Mouse (Mus musculus): Measurements from ENCODE around the gene Znfx1.
A peak's percentile ranks its signal among the peaks of the same experiment; 100 is the strongest.
"Not testable (repeated sequence)": the region's sequence is repeated elsewhere in the genome, so short reads cannot be mapped to it uniquely, and the experiment has no call there.

Znfx1 gene

DNA sequence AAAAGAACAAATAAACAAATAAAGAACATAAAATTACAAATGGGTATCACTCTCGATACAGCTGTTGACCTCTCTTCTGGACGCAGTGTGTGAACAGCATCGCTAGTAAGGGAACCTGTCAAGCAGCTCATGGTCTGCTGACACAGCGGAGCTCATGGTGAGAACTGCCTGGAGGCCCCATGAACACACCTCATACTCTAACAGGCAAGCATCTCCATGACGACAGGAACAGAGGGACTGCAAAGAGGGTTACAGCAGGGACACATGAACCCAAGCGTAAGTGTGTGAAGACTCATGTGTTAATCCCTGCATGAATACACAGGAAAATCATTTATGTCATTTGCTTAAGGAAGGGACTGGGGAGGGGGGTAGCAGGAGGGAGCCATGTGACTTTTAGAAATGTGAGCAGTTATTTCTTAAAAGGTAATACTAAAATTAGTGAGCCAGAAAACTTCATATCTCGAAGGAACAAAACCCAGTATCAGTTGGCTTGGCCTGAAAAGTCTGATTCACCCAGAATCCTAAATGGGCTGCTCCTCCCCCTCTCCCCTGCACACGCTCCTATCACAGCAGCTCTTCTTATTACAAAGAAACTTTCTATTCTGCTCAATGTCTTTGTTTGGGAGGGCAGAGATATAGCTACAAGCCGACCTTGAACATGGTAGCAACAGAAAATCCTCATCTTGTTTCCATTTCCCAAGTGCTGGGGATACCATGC lies 9.5 kb downstream of the Znfx1 start:
- DNase-seq (ENCODE audit: low spot score): no peak

DNA sequence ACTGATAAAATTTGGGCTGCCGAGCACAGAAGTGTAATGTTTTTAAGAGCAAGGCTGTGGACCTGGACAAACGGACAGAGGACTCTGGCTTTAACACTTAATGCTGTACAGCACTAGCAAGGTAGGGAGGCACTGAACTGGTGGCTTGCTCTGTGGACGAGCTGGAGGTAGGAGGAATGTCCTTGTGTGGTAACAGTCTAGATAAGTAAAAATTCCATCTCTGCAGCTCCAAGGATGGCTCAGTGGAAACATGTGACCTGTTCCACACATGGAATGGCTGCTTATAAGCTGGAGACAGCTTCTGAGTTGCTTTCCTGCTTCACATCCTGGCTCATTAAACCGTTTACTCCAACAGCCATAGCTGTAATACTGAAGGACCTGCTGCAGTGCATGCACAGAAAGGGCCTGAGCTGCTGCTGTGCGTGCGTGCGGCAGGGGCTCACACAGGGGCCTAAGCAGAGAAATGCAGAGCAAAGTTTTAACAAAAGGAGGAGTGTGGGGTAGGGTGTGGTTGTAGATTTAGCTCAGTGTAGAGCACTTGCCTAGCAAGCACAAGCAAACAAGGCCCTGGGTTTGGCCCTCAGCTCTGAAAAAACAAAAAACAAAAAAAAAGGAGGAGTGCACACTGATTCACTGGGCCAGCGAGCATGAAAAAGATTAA lies 14.0 kb downstream of the Znfx1 start:
- DNase-seq (ENCODE audit: low spot score): no peak

DNA sequence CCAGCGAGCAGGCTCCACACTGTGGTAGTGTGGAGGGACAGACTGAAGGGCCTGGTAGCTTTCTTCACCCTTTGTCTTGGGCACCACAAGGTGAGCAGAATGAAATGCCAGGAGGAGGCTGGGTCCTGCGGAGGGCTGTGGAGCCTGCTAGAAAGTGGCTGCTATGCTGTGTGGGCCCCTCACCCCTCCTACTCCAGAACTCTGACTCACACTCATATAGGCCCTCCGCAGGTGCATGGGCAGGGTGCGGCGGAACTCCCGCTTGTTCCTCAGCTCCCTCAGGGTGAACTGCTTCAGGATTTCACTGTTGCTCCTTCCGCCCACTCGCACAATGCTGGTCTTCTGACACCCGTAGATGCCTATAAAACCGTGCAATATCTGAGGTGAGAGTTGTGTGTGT lies 14.6 kb downstream of the Znfx1 start:
- no peak for DNase-seq (ENCODE audit: low spot score)

DNA sequence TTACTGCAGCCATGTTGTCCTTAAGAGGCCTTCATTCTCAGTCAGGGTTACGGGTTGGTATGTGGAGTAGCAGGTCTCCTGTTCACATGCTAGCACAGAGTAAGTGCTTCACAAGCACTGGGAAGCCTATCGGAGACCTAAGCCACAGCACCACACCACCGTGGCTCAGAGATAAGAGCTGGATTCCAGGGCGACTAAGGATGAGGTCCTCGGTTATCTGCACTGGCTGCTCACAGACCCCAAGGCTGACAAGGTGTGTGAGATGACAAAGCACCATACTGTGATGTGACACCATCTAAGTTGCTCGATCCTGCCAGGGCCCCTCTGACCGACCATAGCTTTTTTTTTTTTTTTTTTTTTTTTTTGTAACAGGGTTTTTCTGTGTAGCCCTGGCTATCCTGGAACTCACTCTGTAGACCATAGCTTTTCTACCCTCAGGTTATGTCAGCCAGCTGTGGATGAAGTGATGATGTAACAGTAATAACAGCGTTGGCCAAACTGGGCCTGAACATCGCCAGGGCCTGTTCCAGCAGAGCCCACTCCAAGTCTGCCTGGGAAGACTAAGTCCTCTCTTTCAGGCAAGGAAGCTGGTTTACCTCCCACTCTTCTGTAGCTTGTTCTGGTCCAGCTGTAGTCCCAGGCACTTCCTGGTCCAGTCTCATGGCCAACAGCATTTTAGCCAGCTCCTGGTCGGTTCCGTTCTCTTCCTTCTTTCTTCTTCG lies 19.3 kb downstream of the Znfx1 start:
- no peak for DNase-seq (ENCODE audit: low spot score)

DNA sequence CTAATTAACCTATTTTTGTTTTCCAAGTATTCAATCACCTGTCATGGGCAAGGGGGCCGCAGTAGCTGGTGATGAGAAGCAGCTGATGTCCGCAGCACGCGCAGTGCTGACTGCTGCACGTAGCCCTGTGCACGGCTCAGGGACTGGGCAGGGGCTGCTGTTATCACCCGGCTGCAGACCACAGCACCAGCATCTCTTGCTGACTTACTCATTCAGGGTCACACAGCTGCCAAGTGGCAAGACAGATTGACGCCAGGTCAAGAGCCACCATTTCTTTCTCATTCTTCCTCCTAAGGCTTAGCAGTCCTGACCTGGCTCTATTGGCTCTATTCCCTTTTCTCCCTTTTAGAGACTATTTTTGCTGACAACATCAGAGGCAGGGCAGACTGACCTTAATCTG lies 23.4 kb downstream of the Znfx1 start:
- no peak for DNase-seq (ENCODE audit: low spot score)

DNA sequence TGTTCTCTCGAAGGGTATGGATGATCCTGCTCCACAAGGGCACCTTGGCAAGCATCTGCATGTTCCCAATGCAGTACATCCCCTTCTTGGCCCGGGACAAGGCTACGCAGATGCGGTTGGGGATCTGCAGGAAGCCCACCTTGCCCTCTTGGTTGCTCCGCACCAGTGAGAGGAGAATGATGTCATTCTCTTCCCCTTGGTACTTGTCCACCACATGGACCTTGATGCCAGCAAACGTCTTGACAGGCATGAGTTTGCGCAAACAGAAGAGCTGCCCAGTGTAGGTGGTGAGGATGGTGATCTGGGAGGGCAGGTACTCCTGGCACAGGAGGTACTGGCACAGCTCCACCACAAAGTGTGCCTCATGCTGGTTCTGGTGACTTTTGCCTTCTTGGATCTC lies 24.1 kb downstream of the Znfx1 start:
- no peak for DNase-seq (ENCODE audit: low spot score)

DNA sequence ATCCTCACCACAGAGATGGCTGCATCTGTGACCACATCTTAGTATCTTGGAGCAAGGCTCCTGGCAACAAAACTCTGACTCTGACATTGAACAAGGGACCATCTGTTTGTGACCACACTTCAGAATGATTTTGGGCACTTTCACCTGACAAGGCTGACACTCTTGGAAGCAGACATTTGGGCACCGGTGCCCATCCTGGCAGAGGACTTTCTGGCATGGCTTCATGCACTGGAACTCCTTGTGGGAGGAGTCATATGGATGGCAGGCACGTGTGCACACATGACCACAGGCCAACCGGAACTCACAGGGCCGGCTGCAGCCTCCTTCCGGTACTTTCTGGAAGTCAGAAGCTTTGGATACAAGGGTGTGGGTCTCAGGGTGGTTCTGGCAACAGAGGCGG lies 24.5 kb downstream of the Znfx1 start:
- DNase-seq (ENCODE audit: low spot score): no peak

DNA sequence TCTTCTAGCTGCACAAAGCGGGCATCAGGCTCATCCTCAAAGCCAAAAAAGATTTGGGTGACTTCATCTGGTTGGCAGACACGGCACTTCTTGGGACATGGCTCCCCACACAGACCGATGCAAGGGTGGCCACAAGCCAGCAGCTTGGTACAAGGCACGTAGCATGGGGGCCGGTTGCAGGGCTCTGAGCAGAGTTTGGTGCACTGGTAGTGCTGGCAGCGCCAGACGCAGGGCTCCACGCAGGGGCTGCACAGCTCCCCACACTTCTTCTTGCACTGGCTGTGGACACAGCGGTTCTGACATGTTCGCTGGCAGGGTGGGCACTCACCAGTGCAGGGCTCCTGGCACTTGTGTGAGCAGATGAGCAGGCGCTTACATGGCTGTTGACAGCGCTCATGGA lies 25.1 kb downstream of the Znfx1 start:
- no peak for DNase-seq (ENCODE audit: low spot score)

DNA sequence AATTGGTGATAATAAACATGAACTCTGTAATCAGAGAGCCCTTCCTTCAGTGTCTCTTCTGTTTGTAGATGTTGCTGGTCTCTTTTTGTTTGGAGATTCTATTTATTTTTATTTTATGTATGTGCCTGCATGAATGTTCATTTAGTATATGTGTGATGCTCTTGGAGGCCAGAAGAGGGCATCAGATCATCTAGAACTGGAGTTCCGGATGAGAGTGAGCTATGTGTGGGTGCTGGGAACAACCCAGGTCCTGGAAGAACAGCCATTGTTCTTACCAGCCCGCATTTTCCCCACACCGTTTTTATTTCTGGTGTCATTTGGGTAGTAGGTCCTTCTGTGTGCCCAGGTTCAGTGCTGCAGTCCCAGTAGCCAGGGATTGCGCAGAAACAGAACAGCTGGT lies 32.3 kb downstream of the Znfx1 start:
- DNase-seq (ENCODE audit: low spot score): no peak

DNA sequence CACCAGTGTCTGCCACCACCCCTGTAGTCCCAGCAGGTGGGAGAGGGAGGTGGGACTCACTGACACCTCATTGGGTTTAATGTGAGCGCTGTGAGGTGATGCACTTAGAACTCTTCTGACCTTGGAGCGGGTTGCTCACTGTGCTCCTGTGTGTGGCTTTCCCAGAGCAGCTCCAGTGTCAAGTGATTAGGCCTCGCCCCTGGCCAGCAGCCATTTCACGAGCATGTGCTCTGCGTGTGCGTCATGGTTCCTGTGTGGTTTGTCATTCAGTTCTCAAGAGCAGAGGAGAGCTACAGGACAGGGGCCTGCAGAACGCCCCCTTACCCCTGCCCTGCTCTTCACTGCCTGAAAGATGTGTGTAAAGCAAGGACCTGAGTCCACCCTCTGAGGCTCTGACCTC lies 34.3 kb downstream of the Znfx1 start:
- no peak for DNase-seq (ENCODE audit: low spot score)

DNA sequence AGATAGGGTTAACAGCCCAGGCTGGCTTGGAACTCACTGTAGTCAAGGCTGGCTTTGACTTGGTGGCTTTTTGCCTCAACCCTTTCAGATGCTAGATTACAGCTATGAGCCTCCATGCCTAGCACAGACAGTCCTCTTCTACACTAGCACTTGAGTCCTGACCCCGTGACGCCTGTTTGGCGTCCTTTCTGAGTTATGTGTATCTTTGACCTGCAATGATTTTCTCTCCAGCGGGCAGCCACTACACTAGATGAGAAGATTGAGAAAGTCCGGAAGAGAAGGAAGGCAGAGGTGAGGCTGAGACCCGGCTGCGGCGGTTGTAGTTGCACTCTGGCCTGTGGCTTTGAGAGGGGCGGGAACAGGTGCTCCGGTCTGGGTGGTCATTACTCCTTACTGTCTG lies 43.4 kb downstream of the Znfx1 start:
- DNase-seq (ENCODE audit: low spot score): no peak

DNA sequence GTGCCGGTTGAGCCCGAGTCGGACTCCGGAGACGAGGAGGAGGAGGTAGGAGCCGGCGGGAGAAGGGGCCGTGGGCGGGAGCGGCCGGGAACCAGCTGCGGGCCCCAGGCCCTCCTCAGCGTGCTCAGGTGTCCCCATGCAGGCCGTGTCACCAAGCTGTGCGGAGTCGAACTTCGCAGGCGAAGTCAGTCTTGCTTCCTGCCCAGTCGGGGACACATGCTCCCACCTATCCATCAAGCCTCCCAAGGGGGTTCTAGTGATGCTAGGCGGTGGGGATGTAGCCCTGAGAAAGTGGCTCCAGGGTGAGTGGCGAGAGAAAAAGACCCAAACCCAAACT lies 47.5 kb downstream of the Znfx1 start:
- no peak for DNase-seq (ENCODE audit: low spot score)

DNA sequence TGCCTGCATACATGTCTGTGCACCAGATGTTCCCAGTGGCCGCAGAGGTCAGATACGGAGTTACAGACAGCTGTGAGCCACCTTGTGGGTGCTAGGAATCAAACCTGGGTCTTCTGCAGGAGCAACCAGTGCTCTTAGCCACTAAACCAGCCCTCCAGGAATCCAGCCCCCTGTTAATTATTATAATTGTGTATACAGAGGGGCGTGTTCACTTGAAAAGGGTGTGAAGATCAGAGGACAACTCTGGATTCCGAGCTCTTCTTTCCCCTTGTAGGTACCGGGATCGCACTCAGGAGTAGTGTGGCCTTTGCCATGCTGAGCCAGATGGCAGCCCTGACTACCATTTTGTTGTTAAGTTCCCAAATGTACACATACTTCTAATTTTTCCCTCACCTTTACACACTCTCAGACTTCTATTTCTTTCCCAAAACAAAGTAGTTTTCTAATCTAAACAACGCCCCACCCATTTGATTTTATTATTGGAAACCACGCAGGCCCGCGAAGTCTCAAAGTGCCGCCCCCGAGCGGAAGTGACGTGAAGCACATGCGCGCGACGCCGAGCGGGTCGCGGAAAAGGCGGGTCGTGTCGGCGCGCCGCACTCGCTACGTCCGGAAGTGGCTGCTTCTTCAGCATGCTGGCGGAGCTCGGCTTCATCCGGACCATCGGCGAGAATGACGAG lies 48.0 kb downstream of the Znfx1 start, which contains the start of gene Ddx27:
Gene Ddx27, plus strand, starts transcription at position 492 of the 680 bp plus-strand sequence.
- DNase-seq (ENCODE audit: low spot score): peak; percentile 92

DNA sequence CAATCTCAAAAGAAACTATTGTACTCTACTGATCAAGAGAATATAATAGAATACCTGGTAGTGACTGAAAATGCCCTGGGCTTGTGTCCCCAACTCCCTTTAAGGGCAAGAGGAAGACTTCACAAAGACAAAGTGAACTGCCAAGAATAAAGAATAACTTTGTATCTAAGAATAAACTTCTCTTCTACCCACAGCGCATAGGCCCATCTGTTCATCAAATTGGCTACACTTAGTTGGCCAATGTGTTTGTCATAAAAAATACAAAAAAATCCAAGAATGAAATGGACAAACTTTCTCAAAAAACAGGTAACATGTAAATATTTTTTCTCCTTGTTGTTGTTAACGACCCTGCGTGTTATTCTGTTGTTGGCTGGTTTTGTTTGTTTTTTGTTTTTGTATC lies 52.3 kb downstream of the Znfx1 start:
- DNase-seq (ENCODE audit: low spot score): no peak

DNA sequence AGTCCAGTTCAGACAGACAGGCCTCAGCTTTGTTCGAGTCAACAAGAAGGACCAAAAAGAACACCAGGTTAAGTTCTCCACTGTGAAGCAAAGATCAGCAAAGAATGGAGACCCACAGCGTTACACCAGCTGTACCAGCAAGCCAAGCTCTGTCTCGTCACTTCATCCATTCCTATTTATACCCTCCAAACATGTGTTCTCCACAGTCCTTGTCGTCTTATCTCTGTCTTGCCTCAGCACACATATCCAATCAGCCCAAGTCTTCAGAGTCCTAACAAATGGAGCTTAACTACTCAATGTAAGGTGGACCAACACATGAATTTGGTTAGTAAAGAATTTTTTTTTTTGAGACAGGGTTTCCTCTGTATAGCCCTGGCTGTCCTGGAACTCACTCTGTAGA lies 53.3 kb downstream of the Znfx1 start:
- no peak for DNase-seq (ENCODE audit: low spot score)

DNA sequence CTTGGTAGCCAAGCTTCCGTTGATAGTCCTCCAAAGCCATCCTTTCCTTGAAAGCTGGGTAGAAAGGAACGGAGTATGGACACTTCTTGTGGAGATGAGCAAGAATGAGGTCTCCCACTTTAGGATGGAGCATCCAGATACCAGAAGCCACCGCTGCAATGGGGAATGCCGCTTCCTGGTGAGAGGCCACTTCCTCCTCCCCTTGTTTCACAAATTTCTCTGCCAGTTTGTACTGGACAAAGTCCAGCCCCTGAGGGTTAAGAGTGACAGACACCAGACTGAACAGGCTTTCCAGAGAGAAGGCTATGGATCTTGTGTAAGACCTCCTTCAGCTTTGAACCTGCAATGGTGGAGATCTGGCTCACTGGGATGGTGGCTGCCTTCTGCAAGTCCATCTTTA lies 55.2 kb downstream of the Znfx1 start:
- not testable (repeated sequence) for DNase-seq (ENCODE audit: low spot score)

DNA sequence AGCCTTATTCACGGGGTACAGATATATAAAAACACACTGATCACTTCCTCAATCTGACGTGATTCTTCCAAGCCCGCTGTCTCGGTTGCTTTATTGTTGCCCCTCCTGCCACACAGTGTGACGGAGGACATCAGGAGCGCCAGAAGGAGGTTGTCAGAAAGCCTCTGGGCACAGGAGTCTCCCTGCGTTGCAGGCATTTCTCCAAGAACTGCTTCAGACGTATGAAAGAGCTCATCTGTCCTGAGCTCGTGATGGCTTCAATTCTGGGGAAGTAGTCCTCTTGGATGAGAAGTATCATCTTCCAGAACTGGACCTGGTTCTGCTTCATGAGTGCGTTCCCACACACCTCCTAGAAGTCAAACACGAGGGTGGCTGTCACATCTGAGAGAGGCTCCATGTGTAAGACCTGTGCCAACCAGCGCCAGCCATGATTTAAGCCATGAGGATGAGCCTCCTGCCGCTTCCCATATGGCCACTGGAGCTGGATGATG lies 55.8 kb downstream of the Znfx1 start:
- no peak for DNase-seq (ENCODE audit: low spot score)

DNA sequence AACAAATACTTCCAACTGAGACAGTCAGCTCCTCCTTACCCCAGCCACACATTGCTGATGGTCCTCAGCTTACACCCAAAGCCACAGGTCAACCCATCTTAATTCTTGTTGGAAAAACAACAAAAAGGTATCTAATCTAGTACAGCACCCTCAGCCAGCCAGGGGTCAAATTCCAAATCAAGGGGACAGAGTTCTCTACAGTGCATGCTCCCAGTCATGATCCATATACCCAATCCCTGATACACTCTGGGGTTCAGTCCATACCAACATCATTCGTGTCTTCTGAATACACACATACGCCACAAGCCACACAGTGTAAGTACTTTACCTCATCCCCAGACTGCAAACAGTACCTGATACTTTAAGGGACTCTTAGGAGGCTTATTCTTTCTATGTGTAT lies 56.5 kb downstream of the Znfx1 start:
- no peak for DNase-seq (ENCODE audit: low spot score)

DNA sequence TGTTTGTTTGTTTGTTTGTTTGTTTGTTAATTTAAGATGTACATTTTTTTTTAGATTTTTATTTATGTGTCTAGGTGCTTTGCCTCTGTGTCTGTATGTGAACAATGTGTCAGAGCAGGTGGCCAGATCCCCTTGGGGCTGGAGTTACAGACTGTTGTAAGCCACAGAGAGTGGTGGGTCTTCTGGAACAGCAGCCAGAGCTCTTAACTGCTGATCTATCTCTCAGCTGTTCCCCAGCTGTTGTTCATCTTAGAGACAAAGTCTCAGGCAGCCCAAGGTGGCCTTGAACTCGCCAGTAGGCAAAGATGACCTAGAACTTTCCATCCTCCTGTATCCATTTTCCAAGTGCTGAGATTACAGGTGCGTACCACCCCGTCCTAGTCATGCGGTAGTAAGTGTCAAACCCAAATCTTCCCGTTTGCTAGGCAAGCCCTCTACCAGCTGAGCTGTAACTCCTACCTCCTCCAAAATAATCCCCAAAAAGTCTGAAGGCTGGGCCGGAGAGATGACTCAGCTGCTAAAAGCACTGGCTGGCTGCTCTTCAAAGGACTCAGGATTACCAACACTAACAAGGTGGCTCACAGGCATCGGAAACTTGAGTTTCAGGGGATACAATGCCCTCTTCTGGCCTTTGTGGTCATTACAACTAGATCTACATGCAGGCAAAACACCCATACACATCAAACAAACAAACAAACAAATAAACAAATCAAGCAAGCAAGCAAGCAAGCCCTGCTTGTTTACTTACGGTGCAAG lies 58.5 kb downstream of the Znfx1 start:
- DNase-seq (ENCODE audit: low spot score): peak; percentile 84

DNA sequence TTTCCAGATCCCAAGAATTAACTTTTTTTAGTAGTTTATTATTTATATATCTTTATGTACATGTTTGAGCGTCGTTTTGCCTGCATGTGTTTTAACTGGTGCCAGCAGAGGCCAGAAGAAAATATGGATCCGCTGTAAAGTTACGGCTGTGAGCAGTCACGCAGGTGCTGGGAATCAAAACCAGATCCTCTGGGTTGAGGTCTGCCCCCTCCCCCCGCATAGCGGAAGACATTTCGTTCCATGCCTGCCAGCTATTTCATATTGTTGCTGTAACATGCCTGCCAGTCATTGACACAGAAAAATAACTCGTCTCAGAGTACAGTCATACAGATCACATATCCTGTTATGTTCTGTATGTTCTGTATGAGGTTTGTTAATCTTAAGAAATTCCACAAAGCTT lies 61.3 kb downstream of the Znfx1 start:
- DNase-seq (ENCODE audit: low spot score): no peak

DNA sequence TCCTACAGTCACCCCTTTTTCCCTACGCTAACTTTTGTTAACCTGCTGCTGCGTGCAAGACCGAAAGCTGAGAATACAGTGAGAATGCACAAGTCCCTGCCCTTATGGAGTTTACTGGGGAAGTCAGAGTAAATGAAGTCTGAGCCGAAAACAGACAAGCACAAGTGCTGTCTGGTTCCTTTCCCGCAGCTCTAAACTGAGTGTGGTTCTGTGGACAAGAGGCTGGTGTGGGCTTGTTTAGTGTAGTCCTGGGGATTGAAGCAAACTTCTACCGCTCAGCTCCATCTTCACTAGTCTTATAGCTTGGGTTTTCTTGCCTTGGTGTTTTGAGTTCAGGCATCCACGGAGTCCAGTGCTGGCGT lies 66.3 kb downstream of the Znfx1 start:
- no peak for DNase-seq (ENCODE audit: low spot score)

Data from layer of hippocampus, adult 11-12 months (tissue).